Mouse (Mus musculus): ENCODE measurements around the gene Pex13. TPM values are rescaled to one million over a fixed set of nuclear protein-coding genes. Genes with fewer than 3 reads are reported as not detected.

The Pex13 gene
- 35.2 and 35.4 TPM in 2 replicates for polyA plus RNA-seq (2015; fragmentation: Nextera tagmentation; extraction: Ambion mirVana)

DNA sequence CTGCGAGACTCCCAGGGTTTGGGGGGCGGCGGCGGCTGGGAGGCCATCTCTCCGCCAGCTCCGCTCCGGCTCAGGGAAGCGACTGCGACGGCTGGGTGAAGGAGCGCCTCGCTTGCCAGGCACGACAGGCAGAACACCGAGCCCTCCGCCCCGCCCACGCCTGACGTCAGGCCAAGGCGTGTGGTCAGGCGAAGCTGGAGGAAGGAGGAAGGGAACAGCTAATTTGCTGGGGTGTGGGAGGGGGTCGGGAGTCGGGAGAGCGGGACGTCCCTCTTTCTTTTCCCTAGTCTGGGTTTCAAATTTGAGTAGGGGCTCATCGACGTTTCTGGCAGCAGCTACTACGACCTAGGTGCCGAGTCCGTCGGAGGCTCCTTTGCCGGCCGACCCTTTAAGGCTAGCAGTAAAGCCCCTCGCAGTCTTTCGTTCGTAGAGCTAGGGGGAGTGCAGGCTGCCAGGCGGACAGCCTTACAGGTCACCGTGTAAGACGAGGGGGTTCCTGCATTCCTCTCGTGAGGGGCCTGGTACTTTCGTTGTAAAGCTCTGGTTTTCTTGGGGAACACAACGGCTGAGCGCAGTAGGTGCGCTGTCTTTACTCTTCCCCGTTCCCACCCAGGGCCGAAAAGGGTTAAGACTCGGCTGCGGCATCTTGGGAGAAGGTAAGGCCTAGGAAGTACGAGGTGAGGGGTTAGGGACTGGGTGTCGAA lies at the start of gene Pex13:
TSS of gene Pex13 (minus strand) at position 162 of the 704 bp plus-strand sequence.
- peak; percentile 89 for DNase-seq (ENCODE audit: low spot score)

GRCm38 (mm10) chr11:23712299-23712698 lies 46.5 kb upstream of the Pex13 start:
- no peak for DNase-seq (ENCODE audit: low spot score)

DNA sequence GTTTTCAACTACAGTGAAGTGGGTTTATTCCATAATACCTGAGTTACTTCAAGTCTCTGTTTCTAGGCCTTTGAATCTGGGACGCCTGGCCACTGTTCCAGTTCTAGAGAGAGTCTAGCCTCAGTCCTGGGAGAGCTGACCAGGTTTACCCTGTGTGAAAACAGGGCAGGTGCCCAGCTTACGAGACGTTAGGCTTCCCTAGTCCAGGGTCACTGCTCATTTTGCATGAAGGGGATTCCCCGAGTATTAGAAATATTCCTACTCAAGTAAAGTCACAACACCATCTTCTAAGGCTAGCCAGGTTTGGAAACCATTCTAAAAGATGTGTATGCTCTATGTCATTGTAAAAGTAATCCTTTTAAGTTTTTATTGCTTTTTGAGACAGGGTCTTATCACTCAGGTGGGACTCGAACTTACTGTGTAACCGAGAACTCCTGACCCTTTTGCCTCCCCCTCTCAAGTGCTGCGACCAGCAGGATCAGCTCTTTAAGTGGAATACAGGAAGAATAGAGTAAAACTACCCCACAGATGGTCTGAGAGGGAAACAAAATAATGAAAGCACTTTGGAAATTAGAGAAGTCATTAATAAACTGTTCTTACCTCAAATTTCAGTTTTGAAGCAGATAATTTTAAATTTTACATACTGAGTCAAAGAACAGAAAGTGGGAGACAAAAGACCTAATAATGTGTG lies 39.0 kb upstream of the Pex13 start:
- DNase-seq (ENCODE audit: low spot score), result no peak

DNA sequence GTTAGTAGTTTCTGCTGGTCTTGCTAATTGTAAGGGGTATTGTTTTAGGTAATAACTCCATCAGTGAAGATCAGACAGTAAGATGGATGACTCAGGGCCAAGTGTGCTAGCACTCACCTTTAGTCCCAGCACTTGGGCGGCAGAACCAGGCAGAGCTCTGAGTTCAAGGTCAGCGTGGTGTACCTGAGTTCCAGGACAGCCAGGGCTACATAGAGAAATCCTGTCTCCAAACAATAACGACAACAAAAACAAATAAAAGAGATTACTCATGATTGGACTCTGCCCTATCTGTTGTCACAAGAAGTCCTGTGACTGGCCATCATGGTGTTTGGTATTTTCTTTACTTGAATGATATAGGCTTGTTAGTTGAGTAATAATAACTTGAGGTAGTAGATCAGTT lies 36.1 kb upstream of the Pex13 start:
- DNase-seq (ENCODE audit: low spot score), result no peak

- peak; percentile 17 for DNase-seq (ENCODE audit: low spot score)
Observed at GRCm38 (mm10) chr11:23699414-23700095, 33.8 kb upstream of the Pex13 start.

GRCm38 (mm10) chr11:23698526-23698925 lies 32.8 kb upstream of the Pex13 start:
- no peak for DNase-seq (ENCODE audit: low spot score)

DNA sequence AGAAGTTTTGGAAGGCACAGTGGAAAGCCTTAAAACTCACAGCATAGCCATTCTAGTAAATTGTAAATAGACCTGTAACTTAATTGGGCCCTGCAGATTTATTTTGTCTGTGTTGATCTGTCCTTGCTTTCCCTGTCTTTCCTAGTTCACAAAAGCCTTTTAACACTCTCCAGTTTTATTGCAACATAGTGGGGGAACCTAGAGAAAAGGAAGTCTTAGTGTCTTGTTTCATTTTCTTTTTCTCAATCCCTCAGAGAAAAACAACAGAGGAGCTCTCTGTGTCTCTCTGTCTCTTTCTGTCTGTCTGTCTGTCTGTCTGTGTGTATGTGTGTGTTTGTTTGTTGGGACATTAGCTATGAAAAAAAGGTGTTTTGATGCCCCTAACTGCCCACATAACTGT lies 30.1 kb upstream of the Pex13 start:
- no peak for DNase-seq (ENCODE audit: low spot score)

GRCm38 (mm10) chr11:23693286-23693685 lies 27.5 kb upstream of the Pex13 start:
- DNase-seq (ENCODE audit: low spot score), result no peak

- DNase-seq (ENCODE audit: low spot score), result no peak
Observed at GRCm38 (mm10) chr11:23688060-23688459, 22.3 kb upstream of the Pex13 start.

DNA sequence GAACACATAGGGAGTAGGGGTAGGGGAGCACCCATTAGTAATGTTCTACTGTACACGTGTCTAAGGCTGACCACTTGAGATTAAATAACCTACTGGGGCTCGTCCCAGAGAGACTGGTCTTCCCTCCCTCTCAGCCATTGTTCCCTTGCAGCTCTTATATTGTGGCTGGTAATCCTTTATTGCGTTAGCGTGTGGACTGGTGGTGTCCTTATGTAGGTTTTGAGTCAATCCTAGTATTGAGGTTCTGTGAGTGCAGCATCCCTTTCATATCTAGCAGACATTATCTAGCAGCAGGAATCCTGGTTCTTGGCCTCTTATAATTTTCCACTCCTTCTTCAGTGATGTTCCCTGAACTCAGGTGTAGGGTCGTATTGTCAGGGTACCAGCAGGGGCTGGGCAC lies 20.9 kb upstream of the Pex13 start:
- DNase-seq (ENCODE audit: low spot score), result no peak

DNA sequence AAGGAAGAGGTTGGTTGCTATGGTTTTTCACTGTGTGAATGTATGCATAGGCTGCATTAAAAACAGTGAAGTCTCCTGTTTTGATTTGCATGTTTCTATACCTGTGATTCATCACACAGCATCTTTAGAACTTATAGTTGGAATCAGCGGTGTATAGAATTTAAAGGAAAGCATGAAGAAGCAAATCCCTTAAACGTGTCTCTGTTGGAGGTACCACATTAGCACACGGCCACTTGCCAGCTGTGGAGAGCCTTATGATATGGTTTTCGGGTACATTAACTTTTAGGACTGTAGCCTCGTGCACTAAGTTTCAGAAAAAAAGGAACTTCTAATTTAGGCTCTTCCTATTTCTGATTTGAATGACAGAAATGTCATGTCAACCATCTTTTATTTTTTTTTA lies 16.8 kb upstream of the Pex13 start:
- no peak for DNase-seq (ENCODE audit: low spot score)

DNA sequence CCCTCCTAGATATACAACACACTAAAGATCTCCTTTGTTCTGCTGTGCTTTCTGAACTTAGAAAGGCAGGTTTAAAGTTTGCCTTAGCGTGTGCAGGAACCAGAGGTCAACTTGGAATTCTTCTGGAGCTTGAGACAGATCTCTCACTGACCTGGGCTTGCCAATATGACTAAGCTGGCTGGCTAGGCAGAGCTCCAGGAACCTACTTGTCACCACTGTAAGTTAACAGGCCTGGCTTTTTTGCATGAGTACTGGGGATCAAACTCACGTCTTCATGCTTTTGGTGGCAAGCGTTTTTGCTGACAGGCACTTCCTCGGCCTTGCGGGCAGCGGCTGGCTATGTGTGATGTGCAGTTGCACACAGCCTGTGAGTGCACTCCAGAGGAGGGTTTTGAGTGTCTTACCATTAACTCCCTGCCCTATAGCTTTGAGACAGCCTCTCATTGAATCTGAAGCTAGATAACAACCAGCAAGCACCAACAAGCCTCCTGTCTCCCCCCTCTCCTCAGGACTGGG lies 14.7 kb upstream of the Pex13 start:
- no peak for DNase-seq (ENCODE audit: low spot score)

GRCm38 (mm10) chr11:23679044-23679642 lies 13.4 kb upstream of the Pex13 start:
- DNase-seq (ENCODE audit: low spot score), result peak; percentile 77

GRCm38 (mm10) chr11:23676100-23676499 lies 10.3 kb upstream of the Pex13 start:
- no peak for DNase-seq (ENCODE audit: low spot score)

- DNase-seq (ENCODE audit: low spot score), result no peak
Observed at GRCm38 (mm10) chr11:23672256-23672749, 6.5 kb upstream of the Pex13 start.

- DNase-seq (ENCODE audit: low spot score), result peak; percentile 18
Observed at GRCm38 (mm10) chr11:23667128-23667527, 1.4 kb upstream of the Pex13 start.

DNA sequence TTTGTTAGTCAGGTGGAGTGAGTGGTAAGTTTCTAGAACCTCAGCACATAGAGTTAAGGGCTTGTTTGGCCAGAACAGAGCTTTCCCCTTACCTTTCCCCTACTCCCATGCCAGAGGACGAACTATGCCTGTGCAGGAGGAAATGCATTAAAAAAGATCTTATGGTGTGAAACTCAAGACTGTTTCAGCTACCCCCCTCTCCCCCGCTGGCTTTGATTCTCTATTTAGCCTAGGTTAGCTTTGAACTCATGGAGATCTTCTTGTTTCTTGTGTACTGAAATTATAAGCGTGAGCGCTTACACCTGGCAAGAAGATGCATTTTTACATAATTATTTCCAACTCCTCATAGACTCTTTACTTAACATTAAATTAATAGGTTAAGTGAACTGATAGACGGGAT lies 767 bp upstream of the Pex13 start:
- DNase-seq (ENCODE audit: low spot score), result no peak

- DNase-seq (ENCODE audit: low spot score), result no peak
Observed at GRCm38 (mm10) chr11:23665311-23665786, 410 bp downstream of the Pex13 start, which contains the start of gene Pus10. TSS of gene Pus10 (plus strand) at chr11:23665674.

GRCm38 (mm10) chr11:23664232-23664631 lies 1.5 kb downstream of the Pex13 start:
- no peak for DNase-seq (ENCODE audit: low spot score)

DNA sequence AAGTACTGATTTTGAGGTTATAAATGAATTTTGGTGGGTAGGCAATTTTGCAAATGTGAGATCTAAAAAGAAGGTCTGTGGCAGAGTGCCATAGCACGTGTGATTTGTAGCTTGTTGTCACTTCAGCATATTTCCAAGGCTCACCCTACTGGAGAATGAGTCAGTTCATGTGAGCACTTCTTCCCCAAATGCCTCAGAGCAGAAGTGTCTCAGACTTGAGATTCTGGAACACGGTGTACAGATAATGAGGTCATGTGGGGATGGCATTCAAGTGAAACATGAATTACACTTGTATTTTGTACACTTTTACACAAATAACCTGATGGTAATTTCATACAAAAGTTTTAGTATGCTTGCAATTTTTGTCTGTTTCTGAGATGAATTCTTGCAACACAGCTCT lies 8.0 kb downstream of the Pex13 start:
- no peak for DNase-seq (ENCODE audit: low spot score)

GRCm38 (mm10) chr11:23653666-23654065 lies 12.1 kb downstream of the Pex13 start:
- DNase-seq (ENCODE audit: low spot score), result no peak

Measured in thymus, postnatal 0 days (tissue).